Mouse (Mus musculus): ENCODE measurements around the gene Ms4a4b.

GRCm38 (mm10) chr19:11414084-11414483, 29.3 kb upstream of the Ms4a4b start:
- TF ChIP-seq MYOG (IDR thresholded peaks at IDR 0.05; ENCODE audit: control insufficient read depth, extremely low read depth, insufficient read length), result no peak
- no peak for TF ChIP-seq FOSL1 (IDR thresholded peaks at IDR 0.05; ENCODE audit: insufficient read depth, low read length, poor library complexity, severe bottlenecking)
- TF ChIP-seq CTCF (IDR thresholded peaks at IDR 0.05; ENCODE audit: control insufficient read depth, insufficient read depth, insufficient read length), result no peak
- no peak for TF ChIP-seq USF1 (IDR thresholded peaks at IDR 0.05; ENCODE audit: low read depth)
